Mouse (Mus musculus) lung, embryonic 16.5 days (tissue): ENCODE measurements at regions not wholly inside any gene's neighbourhood (a gene's known extent, or its start where the extent isn't known, plus 50 kb on each side); places are given as distances from the start of the nearest gene placed in this dataset.

ENCODE experiments used
- ATAC-seq: fragments of 200-750 bp; cut with Nextera tagmentation; 2 replicates; pipeline ENCODE4 v1.8.0; 2017; ENCODE audit warnings: low read depth, mild to moderate bottlenecking, moderate library complexity
- H3K27ac ChIP-seq: fragments of 300-500 bp; sonication (generic); 2 replicates; pipeline ENCODE4 v1.5.1; 2014; ENCODE audit warnings: mild to moderate bottlenecking, control low read depth, low read length
- H3K27me3 ChIP-seq: fragments of 300-500 bp; sonication (generic); 2 replicates; pipeline ENCODE4 v1.6.1; 2014; ENCODE audit warnings: low read depth, low read length, mixed read lengths; ENCODE audit not compliant: control insufficient read depth, insufficient read depth
- H3K36me3 ChIP-seq: fragments of 300-500 bp; sonication (generic); 2 replicates; pipeline ENCODE4 v1.6.1; 2014; ENCODE audit warnings: low read length; ENCODE audit not compliant: control insufficient read depth, insufficient read depth
- H3K4me1 ChIP-seq: fragments of 300-500 bp; sonication (generic); replicated peaks from 2 replicates; pipeline ENCODE4 v1.6.1; 2014; ENCODE audit warnings: low read length, mixed read lengths; ENCODE audit not compliant: control insufficient read depth, insufficient read depth
- H3K4me2 ChIP-seq: fragments of 300-500 bp; sonication (generic); 2 replicates; pipeline ENCODE4 v1.6.1; 2014; ENCODE audit warnings: low read depth, low read length, control low read depth
- H3K4me3 ChIP-seq: fragments of 300-500 bp; sonication (generic); 2 replicates; pipeline ENCODE4 v1.5.1; 2014; ENCODE audit warnings: mild to moderate bottlenecking, low read length, control low read depth
- H3K9ac ChIP-seq: fragments of 300-500 bp; sonication (generic); 2 replicates; pipeline ENCODE4 v1.6.1; 2014; ENCODE audit warnings: low read length, control low read depth
- H3K9me3 ChIP-seq: fragments of 300-500 bp; sonication (generic); 2 replicates; pipeline ENCODE4 v1.6.1; 2016; ENCODE audit warnings: low read length; ENCODE audit not compliant: control insufficient read depth
- WGBS: fragments of 180-500 bp; shearing (Covaris S2); extraction: QIAGEN DNeasy Blood & Tissue Kit; methylation state at CpG from one replicate; pipeline ENCODE4 v1.1.7; 2014; 5-methylcytosine and 5-hydroxymethylcytosine counted together

GRCm38 (mm10) chr3:119653007-119653565 lies 131.2 kb downstream of the Ptbp2 start:
- WGBS, result 88% methylated on average over 14 of the region's 14 CpGs
- no peaks in the 10 kb centered on the region for H3K9me3 ChIP-seq

GRCm38 (mm10) chr3:119638633-119639032 lies 145.6 kb downstream of the Ptbp2 start:
- H3K9ac ChIP-seq, result no peak overlapping the region
- ATAC-seq, result no peak

More at GRCm38 (mm10) chr3:119653007-119653565, 131.2 kb downstream of the Ptbp2 start:
- Histone ChIP-seq H3K4me1 (no peaks in the 10 kb centered on the region), H3K36me3 (no peaks in the 10 kb centered on the region), H3K4me2 (no peak overlapping the region), H3K9ac (no peak overlapping the region), H3K27me3 (no peaks in the 10 kb centered on the region), H3K27ac (no peak overlapping the region), H3K4me3 (no peak overlapping the region)
- no peak for ATAC-seq

GRCm38 (mm10) chr3:119635641-119636040 lies 148.6 kb downstream of the Ptbp2 start:
- no peaks in the 10 kb centered on the region for H3K4me1 ChIP-seq
- H3K9ac ChIP-seq, result no peak overlapping the region
- H3K36me3 ChIP-seq, result no peaks in the 10 kb centered on the region
- no peak overlapping the region for H3K4me3 ChIP-seq
- no peaks in the 10 kb centered on the region for H3K9me3 ChIP-seq
- ATAC-seq, result no peak
- no peak overlapping the region for H3K27ac ChIP-seq
- H3K27me3 ChIP-seq, result no peaks in the 10 kb centered on the region
- no peak overlapping the region for H3K4me2 ChIP-seq
- 72% methylated on average over 3 of the region's 3 CpGs for WGBS

More at GRCm38 (mm10) chr3:119638633-119639032, 145.6 kb downstream of the Ptbp2 start:
- 51% methylated on average over 3 of the region's 3 CpGs for WGBS
- H3K27me3 ChIP-seq, result no peaks in the 10 kb centered on the region
- no peak overlapping the region for H3K27ac ChIP-seq
- H3K9me3 ChIP-seq, result no peaks in the 10 kb centered on the region
- no peak overlapping the region for H3K4me2 ChIP-seq
- no peaks in the 10 kb centered on the region for H3K4me1 ChIP-seq
- no peak overlapping the region for H3K4me3 ChIP-seq
- H3K36me3 ChIP-seq, result no peaks in the 10 kb centered on the region

- no peaks in the 10 kb centered on the region for H3K36me3 ChIP-seq
- no peak for ATAC-seq
- H3K27ac ChIP-seq, result no peak overlapping the region
- no peak overlapping the region for H3K9ac ChIP-seq
- no peaks in the 10 kb centered on the region for H3K9me3 ChIP-seq
- no peaks in the 10 kb centered on the region for H3K27me3 ChIP-seq
- WGBS, result 70% methylated on average over 2 of the region's 2 CpGs
- H3K4me1 ChIP-seq, result no peaks in the 10 kb centered on the region
- no peak overlapping the region for H3K4me3 ChIP-seq
- no peak overlapping the region for H3K4me2 ChIP-seq
Observed at GRCm38 (mm10) chr3:119633516-119633915, 150.8 kb downstream of the Ptbp2 start.

GRCm38 (mm10) chr3:119606116-119606515 lies 178.2 kb downstream of the Ptbp2 start:
- H3K36me3 ChIP-seq, result no peaks in the 10 kb centered on the region
- no peaks in the 10 kb centered on the region for H3K4me1 ChIP-seq
- 88% methylated on average over 1 of the region's 1 CpGs for WGBS

GRCm38 (mm10) chr3:119588872-119589416 lies 195.3 kb downstream of the Ptbp2 start:
- Histone ChIP-seq H3K36me3 (no peaks in the 10 kb centered on the region), H3K4me2 (no peak overlapping the region), H3K4me1 (no peaks in the 10 kb centered on the region), H3K4me3 (no peak overlapping the region), H3K9ac (no peak overlapping the region), H3K27me3 (no peaks in the 10 kb centered on the region), H3K27ac (no peak overlapping the region), H3K9me3 (0 out of 2 replicates have a peak, but pooled peaks cover 3% of the 10 kb centered on the region)
- no peak for ATAC-seq
- WGBS, result 85% methylated on average over 4 of the region's 4 CpGs

More at GRCm38 (mm10) chr3:119606116-119606515, 178.2 kb downstream of the Ptbp2 start:
- Histone ChIP-seq H3K4me2 (no peak overlapping the region), H3K4me3 (no peak overlapping the region), H3K9me3 (no peaks in the 10 kb centered on the region), H3K27ac (no peak overlapping the region), H3K27me3 (no peaks in the 10 kb centered on the region), H3K9ac (no peak overlapping the region)
- no peak for ATAC-seq

- Histone ChIP-seq H3K36me3 (no peaks in the 10 kb centered on the region), H3K9me3 (0 out of 2 replicates have a peak, but pooled peaks cover 3% of the 10 kb centered on the region), H3K27ac (no peak overlapping the region), H3K4me1 (no peaks in the 10 kb centered on the region), H3K4me2 (no peak overlapping the region), H3K4me3 (no peak overlapping the region), H3K9ac (no peak overlapping the region), H3K27me3 (no peaks in the 10 kb centered on the region)
- ATAC-seq, result no peak
- 45% methylated on average over 2 of the region's 2 CpGs for WGBS
Observed at GRCm38 (mm10) chr3:119587971-119588370, 196.3 kb downstream of the Ptbp2 start.

- no peak overlapping the region for H3K9ac ChIP-seq
- no peaks in the 10 kb centered on the region for H3K36me3 ChIP-seq
- 81% methylated on average over 3 of the region's 3 CpGs for WGBS
- H3K4me1 ChIP-seq, result no peaks in the 10 kb centered on the region
- ATAC-seq, result no peak
- no peaks in the 10 kb centered on the region for H3K27me3 ChIP-seq
- H3K4me2 ChIP-seq, result no peak overlapping the region
- H3K9me3 ChIP-seq, result no peaks in the 10 kb centered on the region
- H3K27ac ChIP-seq, result no peak overlapping the region
- no peak overlapping the region for H3K4me3 ChIP-seq
Observed at GRCm38 (mm10) chr3:119575516-119575915, 208.8 kb downstream of the Ptbp2 start.

GRCm38 (mm10) chr3:119537884-119538283 lies 246.4 kb downstream of the Ptbp2 start:
- Histone ChIP-seq H3K36me3 (no peaks in the 10 kb centered on the region), H3K9ac (no peak overlapping the region), H3K27me3 (no peaks in the 10 kb centered on the region), H3K4me3 (no peak overlapping the region), H3K4me1 (no peaks in the 10 kb centered on the region), H3K9me3 (no peaks in the 10 kb centered on the region), H3K27ac (no peak overlapping the region), H3K4me2 (no peak overlapping the region)
- 67% methylated on average over 7 of the region's 7 CpGs for WGBS
- no peak for ATAC-seq
